Mouse (Mus musculus) small intestine, adult 2 months (tissue): ENCODE results near the gene Fbln2. TPM values are rescaled to one million over a fixed set of nuclear protein-coding genes. Genes with fewer than 3 reads are reported as not detected.

Experiments used
- H3K27ac ChIP-seq: fragments of 200-500 bp; 2 replicates; pipeline ENCODE4 v1.5.1; 2012; ENCODE audit warnings: low read depth, low read length, control low read depth, inconsistent platforms; ENCODE audit not compliant: insufficient read depth
- H3K27me3 ChIP-seq: fragments of 200-500 bp; 2 replicates; pipeline ENCODE4 v1.6.1; 2012; ENCODE audit warnings: mild to moderate bottlenecking, moderate library complexity, low read length, inconsistent platforms; ENCODE audit not compliant: control insufficient read depth, insufficient read depth
- H3K36me3 ChIP-seq: fragments of 200-500 bp; 2 replicates; pipeline ENCODE4 v1.6.1; 2012; ENCODE audit warnings: mild to moderate bottlenecking, low read length, control low read depth, inconsistent platforms; ENCODE audit not compliant: control insufficient read depth, insufficient read depth
- H3K4me1 ChIP-seq: fragments of 200-500 bp; 2 replicates; pipeline ENCODE4 v1.6.1; 2012; ENCODE audit warnings: low read length, inconsistent platforms, mixed read lengths; ENCODE audit not compliant: control insufficient read depth, insufficient read depth, insufficient read length
- H3K4me3 ChIP-seq: fragments of 200-500 bp; 2 replicates; pipeline ENCODE4 v1.5.1; 2012; ENCODE audit warnings: low read depth, mild to moderate bottlenecking, control low read depth, inconsistent platforms, low read length, moderate library complexity
- CTCF ChIP-seq: fragments of 200-500 bp; IDR thresholded peaks from 2 replicates; pipeline ENCODE4 v1.5.1; 2012; ENCODE audit warnings: low read depth, mild to moderate bottlenecking, control low read depth, inconsistent platforms, low read length, moderate library complexity, mixed read lengths; ENCODE audit not compliant: insufficient replicate concordance, insufficient read length; ENCODE audit errors: extremely low read depth
- POLR2A ChIP-seq: fragments of 200-500 bp; IDR thresholded peaks from 2 replicates; pipeline ENCODE4 v1.6.1; 2012; ENCODE audit warnings: low read depth, mild to moderate bottlenecking, control low read depth, inconsistent platforms, low read length, moderate library complexity
- WGBS: fragments of 180-500 bp; shearing (Covaris S2); methylation state at CpG from one replicate; pipeline ENCODE4 v1.1.7; 2018; 5-methylcytosine and 5-hydroxymethylcytosine counted together
- polyA plus RNA-seq: library from polyadenylated mRNA; depleted of rRNA; stranded (reverse); fragments of >200 nt; gene quantifications from 2 replicates; pipeline ENCODE4 v1.2.3, GENCODE M21; 2012

Fbln2 gene
- polyA plus RNA-seq, 1 experiment: 19.6 TPM

- TF ChIP-seq CTCF: no peak
- TF ChIP-seq POLR2A: no peak
- no peaks in the 10 kb centered on the region for H3K27me3 ChIP-seq
- no peaks in the 10 kb centered on the region for H3K36me3 ChIP-seq
- 57% methylated on average over 2 of the region's 2 CpGs for WGBS
- no peak overlapping the region for H3K4me3 ChIP-seq
- no peaks in the 10 kb centered on the region for H3K4me1 ChIP-seq
- no peak overlapping the region for H3K27ac ChIP-seq
These were observed 28.3 kb upstream of the Fbln2 start for GRCm38 (mm10) chr6:91183980-91184379.

GRCm38 (mm10) chr6:91184776-91185175 is 27.5 kb upstream of the Fbln2 start:
- Histone ChIP-seq H3K36me3 (no peaks in the 10 kb centered on the region), H3K27me3 (no peaks in the 10 kb centered on the region), H3K4me3 (no peak overlapping the region), H3K4me1 (no peaks in the 10 kb centered on the region), H3K27ac (no peak overlapping the region)
- 61% methylated on average over 3 of the region's 3 CpGs for WGBS
- TF ChIP-seq CTCF: no peak
- no peak for TF ChIP-seq POLR2A

- 77% methylated on average over 5 of the region's 5 CpGs for WGBS
- H3K36me3 ChIP-seq: no peaks in the 10 kb centered on the region
- TF ChIP-seq POLR2A (no peak), CTCF (no peak)
- no peaks in the 10 kb centered on the region for H3K27me3 ChIP-seq
- no peak overlapping the region for H3K27ac ChIP-seq
- no peak overlapping the region for H3K4me3 ChIP-seq
- H3K4me1 ChIP-seq: no peaks in the 10 kb centered on the region
These were observed 26.8 kb upstream of the Fbln2 start for GRCm38 (mm10) chr6:91185502-91185901.

- TF ChIP-seq POLR2A (no peak), CTCF (peak; percentile 68; the same call in 1 of the 2 replicates)
- H3K27ac ChIP-seq: no peak overlapping the region
- 45% methylated on average over 4 of the region's 4 CpGs for WGBS
- no peak overlapping the region for H3K4me3 ChIP-seq
- no peaks in the 10 kb centered on the region for H3K27me3 ChIP-seq
- no peaks in the 10 kb centered on the region for H3K36me3 ChIP-seq
- H3K4me1 ChIP-seq: no peaks in the 10 kb centered on the region
These were observed 25.9 kb upstream of the Fbln2 start for GRCm38 (mm10) chr6:91186161-91186931.

- TF ChIP-seq CTCF: no peak
- TF ChIP-seq POLR2A: no peak
- WGBS: 72% methylated on average over 6 of the region's 6 CpGs
- Histone ChIP-seq H3K4me1 (no peaks in the 10 kb centered on the region), H3K4me3 (no peak overlapping the region), H3K36me3 (no peaks in the 10 kb centered on the region), H3K27me3 (no peaks in the 10 kb centered on the region), H3K27ac (no peak overlapping the region)
These were observed 25.3 kb upstream of the Fbln2 start for GRCm38 (mm10) chr6:91186934-91187333.

- Histone ChIP-seq H3K4me3 (no peak overlapping the region), H3K27ac (no peak overlapping the region), H3K4me1 (no peaks in the 10 kb centered on the region), H3K27me3 (no peaks in the 10 kb centered on the region), H3K36me3 (no peaks in the 10 kb centered on the region)
- TF ChIP-seq CTCF (no peak), POLR2A (no peak)
- 64% methylated on average over 3 of the region's 3 CpGs for WGBS
These were observed 24.4 kb upstream of the Fbln2 start for GRCm38 (mm10) chr6:91187871-91188270.

GRCm38 (mm10) chr6:91189971-91190370 is 22.3 kb upstream of the Fbln2 start:
- Histone ChIP-seq H3K4me3 (no peak overlapping the region), H3K27me3 (no peaks in the 10 kb centered on the region), H3K4me1 (no peaks in the 10 kb centered on the region), H3K36me3 (no peaks in the 10 kb centered on the region), H3K27ac (no peak overlapping the region)
- 93% methylated on average over 6 of the region's 6 CpGs for WGBS
- TF ChIP-seq CTCF: no peak
- no peak for TF ChIP-seq POLR2A
